Mouse (Mus musculus): ENCODE results near the gene Bet1.

DNA sequence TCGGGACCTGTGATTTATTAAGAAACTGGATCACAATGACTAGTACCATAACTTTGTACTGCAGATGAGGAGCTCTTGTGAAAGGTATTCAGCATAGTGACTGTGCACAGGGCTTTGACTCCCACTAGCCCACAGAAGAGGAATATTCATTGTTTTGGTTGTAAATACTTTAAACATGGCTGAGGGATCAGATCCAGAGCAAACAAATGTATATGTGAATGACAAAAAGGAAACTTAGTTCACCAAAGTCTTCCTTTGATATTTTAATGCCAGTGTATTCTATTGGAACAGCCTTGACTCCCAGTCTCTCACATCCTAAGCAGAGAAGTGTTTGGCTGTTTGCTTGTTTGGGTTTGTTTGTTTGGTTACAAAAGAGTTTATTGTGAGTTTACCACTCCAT lies 31.8 kb upstream of the Bet1 start:
- TF ChIP-seq ZNF384 (IDR thresholded peaks at IDR 0.05; ENCODE audit: low read depth, low read length) (no peak), ZC3H11A (IDR thresholded peaks at IDR 0.05; ENCODE audit: borderline replicate concordance, low read depth, low read length) (no peak), HCFC1 (IDR thresholded peaks at IDR 0.05; ENCODE audit: borderline replicate concordance, insufficient read depth, low read length) (no peak), CHD2 (IDR thresholded peaks at IDR 0.05; ENCODE audit: low read depth, low read length) (no peak), MAFK (IDR thresholded peaks at IDR 0.05; ENCODE audit: insufficient read depth, low read depth, low read length) (no peak)
